8 mouse cellular contexts compared by ENCODE assay signal in the genomic region with DNA sequence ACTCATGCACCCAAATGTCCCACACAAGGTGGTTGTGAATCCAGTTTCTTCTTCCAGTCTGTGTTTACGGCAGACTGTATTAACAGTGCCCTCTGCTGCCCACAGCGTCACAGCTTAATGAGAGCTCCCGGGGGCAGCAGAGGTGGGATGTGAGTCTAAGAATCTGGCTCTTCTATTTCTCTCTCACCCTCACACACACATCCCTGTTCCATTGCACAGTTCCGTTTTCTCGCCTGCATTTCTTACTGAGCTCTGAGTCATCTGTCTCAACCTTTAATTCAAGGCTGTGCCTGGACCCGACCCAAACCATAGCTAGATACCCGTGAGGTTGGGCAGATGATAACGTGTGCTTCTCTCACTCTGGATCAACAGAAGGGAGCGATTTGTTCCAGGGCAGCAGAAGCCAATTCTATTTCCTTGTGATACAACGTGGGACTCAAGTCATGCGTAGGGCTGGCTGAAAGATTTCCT. TPM values are rescaled to one million over a fixed set of nuclear protein-coding genes. Genes with fewer than 3 reads are reported as not detected.
DNase-seq lines count a peak whose midpoint lies in the region; ATAC-seq and TF ChIP-seq lines count a peak whose summit lies in the region.

No protein-coding gene starts in this region.

- H3K4me3 ChIP-seq in midbrain, postnatal 0 days (ENCODE audit: low read depth, low read length) = no peak overlapping the region
- no peak overlapping the region for H3K4me3 ChIP-seq in midbrain, embryonic 10.5 days

- no peak for ATAC-seq in cerebellum, adult (ENCODE audit: insufficient number of reproducible peaks, low FRiP score, low TSS enrichment)
- no peak for ATAC-seq in midbrain, postnatal 0 days (ENCODE audit: low FRiP score)
- no peak for ATAC-seq in granulocyte monocyte progenitor cell, adult 5-6 weeks (replicated peaks; ENCODE audit: poor library complexity, severe bottlenecking)

- H3K4me2 ChIP-seq in midbrain, postnatal 0 days (ENCODE audit: low read depth, low read length, poor library complexity, severe bottlenecking) = no peak overlapping the region

- no peak overlapping the region for H3K27ac ChIP-seq in midbrain, postnatal 0 days (ENCODE audit: low read depth, low read length)
- H3K27ac ChIP-seq in midbrain, embryonic 10.5 days (replicated peaks) = no peak overlapping the region

- no peaks in the 10 kb centered on the region for H3K27me3 ChIP-seq in midbrain, postnatal 0 days (ENCODE audit: insufficient read depth, low read length)
- H3K27me3 ChIP-seq in midbrain, embryonic 10.5 days (ENCODE audit: low read depth, poor library complexity, severe bottlenecking) = no peaks in the 10 kb centered on the region

- H3K9me3 ChIP-seq in midbrain, postnatal 0 days (ENCODE audit: low read length) = no peaks in the 10 kb centered on the region
- H3K9me3 ChIP-seq in midbrain, embryonic 10.5 days (replicated peaks) = no peaks in the 10 kb centered on the region

- intact Hi-C loops in heart, postnatal 36 days (cut with DNase I) = loop anchor here (2.0 to 5.0 kb wide), 3 partner anchors 306 to 590 kb away; no protein-coding TSS in a partner anchor

- peak; percentile 71 for TF ChIP-seq CTCF in midbrain, postnatal 0 days (IDR thresholded peaks at IDR 0.05)

- no peaks in the 10 kb centered on the region for H3K36me3 ChIP-seq in midbrain, postnatal 0 days (ENCODE audit: insufficient read depth, low read length)
- no peaks in the 10 kb centered on the region for H3K36me3 ChIP-seq in midbrain, embryonic 10.5 days

- WGBS in midbrain, postnatal 0 days = 75% methylated on average over 11 of the region's 11 CpGs
- 76% methylated on average over 11 of the region's 11 CpGs for WGBS in midbrain, embryonic 10.5 days

- no peaks in the 10 kb centered on the region for H3K4me1 ChIP-seq in midbrain, postnatal 0 days (ENCODE audit: insufficient read depth, low read length)
- H3K4me1 ChIP-seq in midbrain, embryonic 10.5 days = no peaks in the 10 kb centered on the region

- peak; percentile 2 to 4 for DNase-seq in cerebellum, adult 18-20 months
- DNase-seq in midbrain, postnatal 0 days (ENCODE audit: low spot score) = peak; percentile 53
- DNase-seq in midbrain, embryonic 10.5 days (ENCODE audit: low spot score) = no peak
- DNase-seq in heart, postnatal 36 days = peak; percentile 20 to 37
- DNase-seq in retina, postnatal 7 days (ENCODE audit: low read depth, low spot score) = peak; percentile 23
- no peak for DNase-seq in urinary bladder, postnatal 36 days (ENCODE audit: low spot score in 2 of 2)

- H3K9ac ChIP-seq in midbrain, postnatal 0 days (replicated peaks; ENCODE audit: low read length, poor library complexity, severe bottlenecking) = no peak overlapping the region

RNA-seq across cellular contexts. Expression of gene Cdh13, which starts 46.3 kb away (rescaled TPM):
- total RNA-seq in midbrain, postnatal 0 days (2014; rRNA removed) = 183 and 199 TPM in 2 replicates
- polyA plus RNA-seq in midbrain, postnatal 0 days (2015; fragmentation: Nextera tagmentation; extraction: Ambion mirVana) = 192 and 203 TPM in 2 replicates
- polyA plus RNA-seq in midbrain, embryonic 10.5 days (2016; fragmentation: Nextera tagmentation; extraction: Ambion mirVana) = 2.5 and 6.0 TPM in 2 replicates
- 100 to 1,000 TPM; 182 to 204 TPM for total RNA-seq in heart, postnatal 36 days (2021)
- not detected in 2 replicates for total RNA-seq in granulocyte monocyte progenitor cell, adult 5-6 weeks (2014; fragmentation: Nextera tagmentation)
- 0.10 TPM in 1 of 2 replicates, not detected in the other for total RNA-seq in granulocyte monocyte progenitor cell, adult 5-6 weeks (2017)

Comparison
In these comparisons a context has a peak if more than half of its experiments do, and no peak if none do; other contexts are left out.
1. DNase-seq: peak in cerebellum, adult 18-20 months (2 of 2), midbrain, postnatal 0 days (single experiment), heart, postnatal 36 days (2 of 2) and retina, postnatal 7 days (single experiment); none in midbrain, embryonic 10.5 days (single experiment) and urinary bladder, postnatal 36 days (0 of 2).
2. RNA of gene Cdh13, which starts 46.3 kb away (total RNA-seq): 182 to 204 TPM in heart, postnatal 36 days and 183 to 199 TPM in midbrain, postnatal 0 days; 0.10 TPM in granulocyte monocyte progenitor cell, adult 5-6 weeks; every median in the first group is over 100 times any median in the second.